Mouse (Mus musculus) erythroblast, embryonic 14.5 days (primary cell): ENCODE data around the gene 1700037H04Rik.

Source experiments
- GATA1 ChIP-seq: IDR thresholded peaks from 2 replicates; pipeline ENCODE4 v1.6.1; 2012; ENCODE audit warnings: low read length, inconsistent platforms, mixed read lengths
- TAL1 ChIP-seq: IDR thresholded peaks from 3 replicates; pipeline ENCODE4 v1.6.1; 2012; ENCODE audit warnings: low read length, inconsistent platforms, mixed read lengths

DNA sequence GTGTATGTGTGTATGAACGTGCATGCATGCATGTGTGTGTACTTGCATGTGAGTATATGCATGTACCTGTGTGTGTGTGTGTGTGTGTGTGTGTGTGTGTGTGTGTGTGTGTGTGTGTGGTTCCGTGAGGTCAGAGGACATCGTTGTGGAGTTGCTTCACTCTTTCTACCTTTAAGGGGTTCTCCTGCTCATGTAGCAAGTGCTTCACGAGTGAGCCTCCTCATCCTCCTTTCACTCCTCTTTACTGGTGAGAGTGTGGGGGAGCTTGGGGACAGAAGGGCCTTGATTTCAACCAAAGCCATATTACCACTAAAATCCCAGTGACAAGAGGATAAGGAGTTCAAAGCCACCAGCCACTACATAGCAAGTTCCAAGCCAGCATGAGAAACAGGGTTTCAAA, 62.8 kb downstream of the 1700037H04Rik start:
- TF ChIP-seq TAL1 (no peak), GATA1 (no peak)
